Mouse (Mus musculus) retina, postnatal 1 day (tissue): ENCODE measurements around the gene Tbc1d8.

Experiments
- DNase-seq: peaks from one replicate; pipeline ENCODE4 v3.0.0-alpha.2; 2012

The Tbc1d8 gene

DNA sequence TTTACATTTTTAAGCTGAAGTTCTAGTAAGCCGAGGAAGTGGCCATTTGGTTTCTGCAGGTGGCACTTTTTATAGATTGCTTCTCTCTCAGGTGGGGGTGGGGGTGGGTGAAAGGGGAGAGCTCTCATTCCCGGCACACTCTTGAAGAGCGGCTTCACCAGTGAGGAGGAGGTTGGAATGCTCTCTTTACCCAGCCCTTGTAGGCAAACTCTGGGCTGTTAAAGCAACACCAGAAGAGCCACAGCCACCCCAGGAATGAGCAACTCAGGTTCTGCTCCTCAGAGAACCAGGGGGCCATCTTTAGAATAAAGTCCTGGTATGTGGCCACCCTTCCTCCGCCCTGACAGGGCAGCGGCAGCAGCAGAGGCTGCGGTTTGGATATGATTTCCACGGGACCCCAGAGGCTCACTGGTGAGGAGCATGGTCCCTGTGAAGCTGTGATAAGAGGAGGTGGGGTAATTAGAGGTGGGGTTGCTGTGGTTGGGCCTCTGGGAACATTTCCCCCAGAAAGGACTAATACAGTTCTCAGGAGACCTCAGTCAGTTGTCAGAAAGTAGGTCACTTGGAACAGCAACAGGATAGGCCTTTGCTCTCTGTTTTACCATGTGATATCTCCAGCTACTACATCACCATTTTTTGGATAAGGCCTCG lies 85.2 kb downstream of the Tbc1d8 start:
- no peak for DNase-seq

DNA sequence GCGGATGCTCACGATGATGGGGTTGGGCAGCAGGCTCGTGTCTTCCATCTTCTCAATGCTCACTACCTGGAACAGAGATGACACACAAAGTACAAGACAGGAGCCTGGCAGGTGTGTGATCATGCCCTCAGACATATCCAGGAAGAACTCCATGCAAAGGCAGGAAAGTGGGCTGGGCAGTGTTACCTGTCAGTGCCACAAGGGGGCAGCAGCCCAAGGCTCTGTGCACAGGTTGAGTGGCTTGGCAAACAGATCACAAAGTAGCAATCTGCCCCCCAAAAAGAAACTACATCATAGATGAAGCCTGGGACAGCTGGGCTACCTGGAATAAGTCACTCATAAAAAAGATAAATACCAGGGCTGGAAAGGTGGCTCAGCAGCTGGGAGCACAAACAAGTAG lies 86.4 kb downstream of the Tbc1d8 start:
- peak; percentile 73 for DNase-seq

DNA sequence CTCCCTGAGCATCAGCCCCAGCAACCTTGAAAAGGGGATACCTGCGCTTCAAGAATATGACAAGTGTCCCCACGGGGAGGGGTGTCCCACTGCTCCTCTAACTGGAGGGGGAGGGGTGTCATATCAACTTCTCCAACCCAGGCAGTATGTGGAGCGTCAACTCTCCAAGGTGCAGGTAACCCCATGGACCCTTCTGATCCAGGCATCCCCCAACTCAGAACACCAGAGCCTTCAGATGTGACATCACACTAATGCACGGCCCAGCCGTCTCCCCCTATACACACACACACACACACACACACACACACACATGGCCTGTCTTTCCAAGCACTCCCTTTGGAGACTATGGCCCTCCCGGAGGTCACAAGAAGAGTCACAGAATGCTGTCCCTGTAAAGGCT lies 86.9 kb downstream of the Tbc1d8 start:
- DNase-seq, result no peak

DNA sequence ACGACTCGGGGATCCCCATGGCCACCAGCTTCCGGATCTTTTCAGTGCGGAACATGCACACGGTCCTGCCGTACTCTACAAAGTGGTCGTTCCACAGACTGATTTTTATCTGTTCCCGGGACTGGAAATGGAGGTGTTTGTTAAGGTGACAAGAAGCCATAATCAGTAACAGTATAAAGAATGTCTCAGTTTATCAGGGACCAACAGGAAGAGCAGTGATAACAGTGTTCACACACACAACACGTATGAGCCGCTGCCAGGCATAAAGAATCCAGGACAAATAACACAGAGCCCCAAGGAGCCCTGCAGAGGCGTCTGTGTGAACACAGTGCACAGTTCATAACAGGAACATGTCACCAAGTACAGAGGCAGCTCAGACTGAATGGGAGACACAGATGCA lies 89.2 kb downstream of the Tbc1d8 start:
- no peak for DNase-seq

DNA sequence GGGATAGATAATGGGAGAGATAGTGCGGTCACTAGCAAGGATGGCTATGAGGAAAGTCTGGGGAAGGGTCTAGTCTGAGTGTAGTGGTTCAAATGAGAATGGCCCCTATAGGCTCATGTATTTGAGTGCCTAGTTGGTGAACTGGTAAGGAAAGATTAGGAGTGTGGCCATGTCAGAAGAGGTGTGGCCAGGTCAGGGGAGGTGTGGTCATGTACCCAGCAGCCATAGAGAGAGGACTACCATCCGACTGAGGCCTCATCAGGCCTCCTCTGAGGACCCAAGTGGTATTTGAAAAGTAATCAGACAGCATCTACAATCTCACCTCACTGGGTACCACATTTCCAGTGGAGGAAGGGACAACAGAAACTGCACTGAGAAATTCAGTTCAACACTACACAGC lies 90.4 kb downstream of the Tbc1d8 start:
- DNase-seq, result no peak

DNA sequence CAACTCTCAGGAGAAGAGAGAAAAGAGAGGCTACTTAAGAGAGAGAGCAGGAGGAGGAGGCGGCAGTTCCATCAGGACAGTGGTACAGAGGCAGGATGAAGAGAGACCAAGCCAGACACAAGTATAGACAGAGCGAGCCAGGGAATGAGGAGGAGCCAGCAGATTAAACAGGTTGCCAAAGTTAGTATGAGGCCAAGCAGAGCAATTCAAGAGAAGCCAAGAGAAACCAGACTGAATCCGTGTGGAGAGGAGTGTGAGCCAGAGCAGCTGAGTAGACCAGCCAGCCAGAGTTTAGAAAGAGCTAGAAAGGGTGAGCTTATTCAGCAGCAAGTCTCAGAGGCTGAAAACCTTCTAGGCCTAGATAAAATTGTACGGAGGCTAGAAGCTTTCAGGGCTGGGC lies 91.1 kb downstream of the Tbc1d8 start:
- no peak for DNase-seq

DNA sequence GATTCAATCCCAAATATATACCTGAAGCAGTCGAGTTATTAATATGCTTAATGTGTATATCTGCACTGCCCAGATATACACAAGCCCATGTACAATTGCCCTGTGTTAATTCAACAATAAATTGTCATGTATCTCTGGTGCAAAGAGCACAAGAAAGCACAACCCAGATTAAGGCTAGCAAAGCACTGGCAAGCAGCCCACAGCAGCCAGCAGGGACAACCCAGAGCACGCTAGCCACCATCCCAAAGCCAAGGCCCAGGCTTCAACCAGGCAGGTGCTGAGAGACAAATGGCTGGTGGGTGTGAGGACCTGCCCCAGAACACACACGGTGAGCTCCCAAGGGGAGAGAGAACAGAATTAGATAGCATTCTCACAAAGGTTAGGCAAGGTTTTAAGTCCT lies 92.1 kb downstream of the Tbc1d8 start:
- no peak for DNase-seq

DNA sequence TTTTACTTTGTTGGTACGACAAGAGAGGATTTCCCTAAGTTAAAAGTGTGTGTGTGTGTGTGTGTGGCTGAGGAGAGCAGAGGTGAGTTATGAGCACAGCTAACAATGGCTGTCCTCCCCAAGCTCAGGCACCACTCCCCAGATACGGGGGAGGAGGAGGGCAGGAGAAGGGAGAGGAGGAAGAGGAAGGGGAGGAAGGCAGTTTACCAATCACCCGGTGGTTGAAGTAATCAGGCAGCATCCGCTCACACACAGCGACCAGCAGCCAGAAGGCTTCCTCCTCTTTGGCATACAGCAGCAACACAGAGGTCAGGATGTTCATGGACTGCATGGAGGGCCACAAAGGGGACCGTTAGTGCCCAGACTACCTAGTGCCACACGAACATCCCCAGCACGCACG lies 93.6 kb downstream of the Tbc1d8 start:
- no peak for DNase-seq

DNA sequence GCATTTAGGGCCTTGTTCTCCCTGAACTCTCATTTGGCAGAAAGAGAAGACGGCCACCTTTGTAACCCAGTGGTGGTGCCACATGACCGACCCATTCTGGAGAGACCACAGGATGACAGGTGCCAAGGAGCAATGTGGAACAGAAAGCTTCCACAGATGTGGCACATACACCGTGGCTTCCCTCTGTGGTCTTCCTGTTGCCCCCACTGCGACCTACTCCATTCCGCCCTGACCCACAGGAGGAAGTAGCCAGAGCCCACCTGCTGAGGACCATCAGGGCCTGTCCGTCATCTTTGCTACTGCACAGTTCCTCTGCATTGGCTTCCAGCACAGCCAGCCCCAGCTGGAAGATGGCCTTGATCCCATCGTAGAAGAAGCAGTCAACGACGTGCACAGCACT lies 97.5 kb downstream of the Tbc1d8 start:
- DNase-seq, result no peak

DNA sequence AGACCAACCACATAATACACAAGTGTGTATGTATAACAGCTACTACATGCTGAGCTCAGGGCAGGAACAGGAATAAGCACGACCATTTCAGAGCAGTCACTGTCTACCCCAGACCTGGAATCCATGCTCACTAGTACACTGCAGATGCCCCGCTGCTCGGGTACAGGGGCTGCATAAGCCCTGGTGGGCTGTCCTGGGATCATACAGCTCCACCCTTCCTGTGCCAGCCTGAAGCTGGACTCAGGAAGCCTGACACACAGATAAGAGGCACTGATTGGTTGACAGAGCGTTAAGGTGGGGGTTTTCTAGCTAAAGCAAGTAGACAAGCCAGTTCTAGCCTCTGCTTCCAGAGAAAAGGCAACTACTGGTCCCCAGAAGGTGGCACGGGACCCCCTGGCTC lies 99.5 kb downstream of the Tbc1d8 start:
- DNase-seq, result no peak

DNA sequence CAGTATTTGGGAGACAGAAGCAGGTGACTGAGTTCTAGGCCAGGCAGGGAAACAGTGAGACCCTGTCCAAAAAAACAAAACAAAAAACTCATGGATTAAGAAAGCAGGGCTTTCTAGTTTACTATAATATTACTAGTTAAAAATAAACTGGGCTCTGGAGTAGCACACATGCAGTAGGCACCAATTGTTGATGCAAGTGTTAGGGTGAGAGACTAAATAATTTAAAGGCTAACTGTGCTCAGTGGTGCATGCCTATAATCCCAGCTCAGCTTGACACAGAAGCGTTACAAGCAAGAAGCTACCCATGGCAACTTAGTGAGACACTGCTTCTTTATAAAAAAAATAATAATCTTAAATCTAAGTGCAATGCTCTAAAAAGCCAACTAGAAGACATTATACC lies 100.0 kb downstream of the Tbc1d8 start:
- no peak for DNase-seq

DNA sequence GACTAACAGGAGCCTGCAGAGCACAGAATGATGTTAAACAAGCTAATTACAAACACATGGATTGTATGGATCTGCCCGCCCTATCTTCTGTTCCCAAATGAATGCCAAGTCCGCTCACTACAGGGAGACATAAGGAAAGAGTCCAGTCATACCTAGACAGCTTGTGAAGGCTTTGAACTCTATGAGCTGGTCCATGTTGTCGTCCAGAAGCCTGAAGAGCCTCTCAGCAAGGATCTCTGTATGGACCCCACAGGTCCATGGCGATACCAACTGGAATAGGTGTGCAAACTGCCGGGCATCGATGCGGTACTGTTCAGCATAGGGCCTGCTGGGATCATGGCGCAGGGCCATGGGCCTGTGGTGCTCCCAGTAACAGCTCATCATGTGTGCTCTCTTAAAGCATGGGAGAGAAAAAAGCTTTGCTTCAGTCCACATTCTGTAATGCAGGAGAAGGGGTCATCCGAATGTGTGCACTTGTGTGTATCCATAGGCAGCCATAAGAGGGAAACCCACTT lies 101.8 kb downstream of the Tbc1d8 start:
- DNase-seq, result no peak

DNA sequence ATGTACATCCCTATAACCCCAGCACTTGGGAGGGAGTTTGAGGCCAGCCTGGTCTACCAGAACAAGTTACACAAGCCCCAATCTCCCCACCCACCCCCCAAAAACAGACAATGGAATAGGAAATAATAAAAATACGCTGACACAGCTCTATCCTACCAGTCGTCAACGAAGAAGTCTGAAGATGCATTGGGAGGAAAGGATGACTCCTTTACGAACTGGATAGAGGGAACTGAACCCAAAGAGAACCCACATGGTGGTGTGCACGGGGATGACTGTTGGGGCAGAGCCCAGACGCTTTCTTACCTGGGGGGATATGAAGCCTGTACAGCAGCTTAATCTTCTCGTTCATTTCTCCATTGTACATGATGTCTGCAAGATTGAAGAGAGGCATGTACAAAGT lies 102.4 kb downstream of the Tbc1d8 start:
- no peak for DNase-seq

DNA sequence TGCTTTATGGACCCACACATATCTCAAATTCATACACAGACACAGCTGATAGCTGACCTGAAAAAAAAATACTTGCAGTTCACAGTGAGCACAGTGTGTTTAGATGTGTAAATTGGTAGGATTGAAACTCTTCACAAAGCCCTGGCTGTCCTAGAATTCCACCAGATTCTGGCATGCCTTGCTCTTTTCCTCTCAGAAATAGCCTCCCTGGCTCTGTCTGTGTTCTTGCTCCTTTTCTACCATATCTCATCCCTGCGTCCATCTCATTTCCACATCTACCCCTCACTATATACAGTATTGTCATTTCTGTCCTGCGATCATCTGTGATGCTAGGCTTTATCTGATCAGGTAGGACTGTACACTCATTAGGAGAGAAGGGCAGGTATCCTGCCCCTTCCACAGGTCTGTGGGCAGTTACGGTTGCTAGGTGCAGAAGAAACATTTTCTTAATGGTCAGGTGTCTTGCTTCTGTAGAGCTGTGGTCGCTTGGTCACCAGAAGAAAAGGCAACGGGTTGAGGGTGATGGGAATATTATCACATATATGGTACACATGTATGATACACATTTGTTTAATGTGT lies 104.2 kb downstream of the Tbc1d8 start:
- DNase-seq, result no peak

DNA sequence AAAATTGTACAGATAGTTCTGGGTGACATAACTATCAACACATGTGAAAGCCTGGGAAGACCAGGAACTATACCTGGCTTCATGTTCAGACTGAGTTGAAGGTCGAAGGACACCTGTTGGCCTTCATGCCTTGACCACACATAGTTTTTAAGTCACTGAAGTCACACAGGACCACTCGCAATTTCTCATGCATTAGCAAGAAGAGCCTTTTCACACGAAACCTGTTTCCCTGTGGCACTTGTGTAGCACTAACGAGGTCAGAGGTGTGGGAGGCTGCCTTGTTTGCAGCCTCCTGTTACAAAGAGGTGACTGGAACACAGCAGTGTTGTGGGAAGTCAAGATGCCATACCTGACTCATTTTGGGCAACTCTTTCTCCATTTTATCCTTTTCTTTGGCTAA lies 105.2 kb downstream of the Tbc1d8 start:
- DNase-seq, result no peak

DNA sequence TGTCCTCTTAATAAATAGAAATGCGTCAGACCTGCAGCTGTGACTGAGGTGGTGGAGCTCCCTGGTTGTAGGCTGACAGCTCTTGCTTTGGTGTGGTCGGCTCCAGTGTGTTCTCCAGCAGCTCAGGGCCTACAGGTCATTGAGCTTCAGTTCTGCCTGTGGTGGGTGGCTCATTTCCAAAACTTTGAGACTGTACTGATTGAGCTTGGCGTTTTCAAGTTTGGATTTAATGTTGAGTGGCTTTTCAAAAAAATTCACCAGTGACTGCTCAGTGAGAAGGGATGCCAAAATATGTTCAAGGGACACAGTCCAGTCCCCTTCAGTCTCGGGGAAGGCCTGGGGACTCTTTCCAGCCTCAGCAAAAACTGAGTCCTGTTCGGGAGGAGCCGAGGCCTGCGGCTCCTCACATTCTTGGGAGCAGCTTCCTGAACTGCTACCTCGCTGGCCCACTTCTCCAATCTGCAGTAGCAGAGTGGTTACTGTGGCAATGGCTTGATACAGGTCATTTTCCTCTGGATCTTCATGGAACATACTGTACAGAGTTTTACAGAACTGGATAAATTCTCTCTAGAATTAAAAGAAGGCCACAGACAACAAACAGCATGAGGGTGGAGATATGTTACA lies 106.2 kb downstream of the Tbc1d8 start:
- DNase-seq, result no peak

DNA sequence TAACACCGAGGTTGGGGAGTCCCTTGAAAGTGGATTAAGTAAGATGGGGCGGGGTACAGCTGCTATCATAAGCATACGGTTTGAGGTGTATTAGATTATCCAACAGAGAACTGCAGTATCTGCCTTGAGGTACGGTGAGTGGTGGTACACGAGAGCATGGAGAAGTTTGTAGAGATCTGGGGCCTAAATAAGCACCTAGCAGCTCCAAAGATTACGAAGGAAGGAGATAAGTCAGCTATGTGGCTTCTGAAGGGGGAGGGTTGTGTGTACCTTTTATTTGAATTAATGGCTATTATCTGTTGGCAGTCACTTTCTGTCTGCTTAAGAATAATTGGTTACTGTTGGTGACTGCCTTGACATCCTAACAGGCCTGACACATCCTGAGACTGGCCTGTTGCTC lies 108.1 kb downstream of the Tbc1d8 start:
- no peak for DNase-seq

DNA sequence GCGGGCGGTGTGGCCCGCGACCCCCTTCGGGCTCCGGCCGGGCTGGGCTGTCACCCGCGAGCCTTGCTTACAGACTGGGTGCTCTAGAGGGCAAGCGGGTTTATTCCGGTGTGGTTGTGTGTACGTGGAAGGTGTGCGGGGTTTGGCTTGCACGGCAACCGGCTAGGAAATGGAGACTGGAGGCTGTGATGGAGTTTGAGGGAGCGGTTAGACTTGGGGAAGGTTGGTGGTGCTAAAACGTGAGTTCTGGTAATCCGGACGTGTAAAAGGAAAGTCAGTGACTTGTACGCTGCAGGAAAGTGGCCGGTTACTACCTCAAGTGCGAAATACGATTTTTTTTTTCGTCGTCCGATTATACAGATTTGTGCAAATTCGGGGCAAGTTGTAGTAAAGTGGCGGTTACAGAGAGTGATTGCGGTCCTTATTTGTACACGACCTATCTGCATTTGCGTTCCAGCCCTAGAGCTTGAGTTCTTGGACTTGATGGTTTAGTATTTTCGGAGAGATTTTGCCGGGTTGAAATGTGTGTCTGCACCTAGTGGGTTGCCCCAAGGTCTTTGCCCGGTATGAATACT lies 110.2 kb downstream of the Tbc1d8 start:
- DNase-seq, result peak; percentile 45

DNA sequence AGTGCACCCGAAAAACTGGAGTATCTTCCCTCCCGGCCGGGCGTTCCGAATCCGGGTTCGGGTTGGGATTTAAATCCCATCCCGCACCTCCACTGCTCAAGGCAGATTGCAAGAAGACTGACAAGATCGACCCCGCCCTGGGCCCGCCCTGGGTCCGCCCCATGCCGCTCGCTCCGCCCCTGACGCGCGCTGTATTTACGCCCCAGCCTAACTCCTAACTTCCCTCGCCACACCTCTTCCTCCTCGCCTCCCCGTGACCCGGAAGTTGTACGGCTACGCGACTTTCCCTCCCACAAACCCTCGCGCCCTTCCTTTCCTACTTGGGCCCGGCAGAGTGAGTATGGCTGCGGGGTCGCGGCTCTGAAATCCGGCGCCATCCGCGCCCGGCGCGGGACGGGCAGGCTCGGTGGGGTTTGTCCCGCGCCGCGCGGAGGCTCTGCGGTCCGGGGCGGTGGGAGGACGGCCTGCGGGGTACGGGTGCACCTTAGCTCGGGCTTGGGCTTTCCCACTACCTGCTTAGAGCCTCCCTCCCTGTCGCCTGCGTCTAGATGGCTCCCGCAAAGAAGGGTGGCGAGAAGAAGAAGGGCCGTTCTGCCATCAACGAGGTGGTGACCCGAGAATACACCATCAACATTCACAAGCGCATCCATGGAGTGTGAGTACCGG lies 110.8 kb downstream of the Tbc1d8 start, which contains the start of gene Rpl31:
Gene Rpl31, plus strand, starts transcription at position 242 of the 666 bp plus-strand sequence.
- DNase-seq, result peak; percentile 98

DNA sequence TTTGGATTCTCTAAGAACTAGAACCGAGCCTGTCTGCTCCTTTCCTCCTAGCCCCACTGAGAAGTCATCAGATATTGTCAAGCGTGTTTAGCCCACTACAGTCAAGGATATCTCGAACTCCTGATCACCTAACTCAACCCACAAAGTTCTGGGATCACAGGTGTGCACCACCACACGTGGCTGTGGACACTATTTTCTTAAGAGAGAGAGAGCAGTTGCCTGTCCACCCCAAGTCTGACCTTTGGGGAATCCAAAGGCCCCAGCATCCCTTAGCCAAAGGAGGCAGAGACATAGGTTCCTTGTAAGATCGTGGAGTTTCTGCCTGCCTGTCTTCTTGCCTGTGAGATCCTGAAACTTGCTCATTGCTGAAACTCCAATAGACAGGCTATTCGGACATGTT lies 111.5 kb downstream of the Tbc1d8 start:
- peak; percentile 11 for DNase-seq

DNA sequence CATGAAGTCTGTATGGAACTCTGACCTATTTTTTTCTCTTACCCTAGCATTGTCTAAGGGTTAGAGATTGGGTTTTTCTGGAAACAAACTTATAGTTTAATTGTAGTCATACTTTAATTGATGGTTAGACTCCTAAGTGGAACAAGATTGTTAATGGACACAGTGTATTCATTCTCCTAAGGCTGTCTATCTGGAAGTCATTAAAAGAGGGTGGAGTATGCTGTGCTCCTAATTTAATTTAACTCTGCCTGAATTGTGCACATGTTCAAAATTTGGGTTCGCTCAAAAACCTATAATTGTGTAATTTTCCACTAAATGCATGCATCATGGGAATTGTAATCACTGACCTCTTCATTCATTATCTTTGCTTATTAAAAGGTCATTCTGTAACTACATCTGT lies 113.0 kb downstream of the Tbc1d8 start:
- DNase-seq, result no peak

DNA sequence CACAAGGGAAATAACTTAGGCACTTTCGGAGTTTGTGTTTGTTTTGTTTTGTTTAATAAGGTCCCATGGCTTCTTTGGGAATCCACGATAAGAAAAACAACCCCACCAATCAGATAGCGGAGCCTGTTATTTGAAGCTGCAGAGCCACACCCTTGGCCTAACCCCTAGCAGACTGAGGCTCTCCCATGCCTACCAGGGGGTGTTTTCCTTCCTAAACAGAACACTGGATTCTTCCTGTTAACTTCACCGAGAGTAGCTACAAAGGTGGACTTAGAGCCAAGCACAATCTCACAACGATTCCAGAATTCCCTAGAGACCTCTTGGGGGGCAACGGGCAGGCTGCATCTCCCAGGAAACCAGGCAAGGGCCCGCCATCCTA lies 116.1 kb downstream of the Tbc1d8 start:
- DNase-seq, result no peak

DNA sequence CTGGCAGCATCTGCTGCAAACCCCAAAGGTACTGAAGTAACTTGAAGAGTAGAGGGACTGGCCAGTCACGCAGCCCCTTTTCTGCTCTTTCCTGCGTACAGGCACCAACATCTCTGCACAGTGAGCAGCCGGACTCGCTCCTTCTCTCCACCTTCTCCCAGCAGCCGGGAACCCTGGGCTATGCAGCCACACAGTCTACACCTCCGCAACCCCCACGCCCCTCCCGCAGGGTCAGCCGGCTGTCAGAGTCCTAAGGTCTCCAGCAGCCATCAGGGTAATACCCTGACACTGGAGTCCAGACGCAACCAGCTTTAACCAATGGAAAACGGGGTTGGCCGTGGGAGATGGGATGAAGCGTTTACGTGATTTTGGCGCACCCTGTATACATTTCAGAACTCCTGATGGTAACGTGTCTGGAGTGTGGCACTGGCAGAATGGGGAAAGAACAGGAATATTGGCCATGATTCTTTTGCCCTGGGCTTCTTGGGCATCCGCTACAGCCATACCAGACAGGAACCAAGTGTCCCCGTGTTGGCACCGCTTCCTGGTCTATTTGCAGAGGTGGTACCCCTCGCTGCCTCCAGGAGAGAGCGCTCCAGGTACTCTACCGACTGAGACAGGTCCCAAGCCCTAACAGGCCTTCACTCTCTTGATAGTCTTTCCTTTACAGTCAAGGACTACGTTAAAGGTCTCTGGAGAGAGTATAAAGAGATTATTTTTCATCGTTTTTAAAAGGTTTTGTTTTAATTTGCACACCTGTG lies 116.6 kb downstream of the Tbc1d8 start:
- DNase-seq, result peak; percentile 25
